Mouse (Mus musculus): ENCODE results near the gene 1810043G02Rik. TPM values are rescaled to one million over a fixed set of nuclear protein-coding genes. Genes with fewer than 3 reads are reported as not detected.

1810043G02Rik gene
- total RNA-seq, 2 experiments from 2014 or later = 3.5 TPM; not detected in 1

Other genes starting within 250 kb of the 1810043G02Rik start
- not detected in 2 replicates for gene Gm18596, start 235.9 kb upstream of the 1810043G02Rik start, total RNA-seq (2015; ENCODE audit: low replicate concordance)
- not detected in 2 replicates for gene Gm18596, start 235.9 kb upstream of the 1810043G02Rik start, total RNA-seq (2017; ENCODE audit: low replicate concordance)
- not detected in 2 replicates for gene Gm9736, start 227.2 kb upstream of the 1810043G02Rik start, total RNA-seq (2015; ENCODE audit: low replicate concordance)
- not detected in 2 replicates for gene Gm9736, start 227.2 kb upstream of the 1810043G02Rik start, total RNA-seq (2017; ENCODE audit: low replicate concordance)
- gene Gm3233, start 218.8 kb upstream of the 1810043G02Rik start, total RNA-seq (2015; ENCODE audit: low replicate concordance) = not detected in 2 replicates
- gene Gm3233, start 218.8 kb upstream of the 1810043G02Rik start, total RNA-seq (2017; ENCODE audit: low replicate concordance) = not detected in 2 replicates
- gene Gm3238, start 207.2 kb upstream of the 1810043G02Rik start, total RNA-seq (2015; ENCODE audit: low replicate concordance) = not detected in 2 replicates
- not detected in 2 replicates for gene Gm3238, start 207.2 kb upstream of the 1810043G02Rik start, total RNA-seq (2017; ENCODE audit: low replicate concordance)
- not detected in 2 replicates for gene Gm7138, start 201.6 kb upstream of the 1810043G02Rik start, total RNA-seq (2015; ENCODE audit: low replicate concordance)
- not detected in 2 replicates for gene Gm7138, start 201.6 kb upstream of the 1810043G02Rik start, total RNA-seq (2017; ENCODE audit: low replicate concordance)
- not detected in 2 replicates for gene Gm3250, start 196.0 kb upstream of the 1810043G02Rik start, total RNA-seq (2015; ENCODE audit: low replicate concordance)
- not detected in 2 replicates for gene Gm3250, start 196.0 kb upstream of the 1810043G02Rik start, total RNA-seq (2017; ENCODE audit: low replicate concordance)
- not detected in 2 replicates for gene Gm7137, start 190.3 kb upstream of the 1810043G02Rik start, total RNA-seq (2015; ENCODE audit: low replicate concordance)
- gene Gm7137, start 190.3 kb upstream of the 1810043G02Rik start, total RNA-seq (2017; ENCODE audit: low replicate concordance) = not detected in 2 replicates
- not detected in 2 replicates for gene Gm9639, start 183.4 kb upstream of the 1810043G02Rik start, total RNA-seq (2015; ENCODE audit: low replicate concordance)
- not detected in 2 replicates for gene Gm9639, start 183.4 kb upstream of the 1810043G02Rik start, total RNA-seq (2017; ENCODE audit: low replicate concordance)
- gene Gm19668, start 179.4 kb upstream of the 1810043G02Rik start, total RNA-seq (2015; ENCODE audit: low replicate concordance) = not detected in 2 replicates
- not detected in 2 replicates for gene Gm19668, start 179.4 kb upstream of the 1810043G02Rik start, total RNA-seq (2017; ENCODE audit: low replicate concordance)
- not detected in 2 replicates for gene Gm9507, start 166.7 kb upstream of the 1810043G02Rik start, total RNA-seq (2015; ENCODE audit: low replicate concordance)
- gene Gm9507, start 166.7 kb upstream of the 1810043G02Rik start, total RNA-seq (2017; ENCODE audit: low replicate concordance) = not detected in 2 replicates
- not detected in 2 replicates for gene Gm2696, start 163.8 kb upstream of the 1810043G02Rik start, total RNA-seq (2015; ENCODE audit: low replicate concordance)
- gene Gm2696, start 163.8 kb upstream of the 1810043G02Rik start, total RNA-seq (2017; ENCODE audit: low replicate concordance) = not detected in 2 replicates
- not detected in 2 replicates for gene Krtap10-4, start 151.4 kb upstream of the 1810043G02Rik start, total RNA-seq (2015; ENCODE audit: low replicate concordance)
- not detected in 2 replicates for gene Krtap10-4, start 151.4 kb upstream of the 1810043G02Rik start, total RNA-seq (2017; ENCODE audit: low replicate concordance)
- not detected in 2 replicates for gene Krtap10-10, start 142.6 kb upstream of the 1810043G02Rik start, total RNA-seq (2015; ENCODE audit: low replicate concordance)
- gene Krtap10-10, start 142.6 kb upstream of the 1810043G02Rik start, total RNA-seq (2017; ENCODE audit: low replicate concordance) = not detected in 2 replicates
- gene Gm36176, start 131.7 kb upstream of the 1810043G02Rik start, total RNA-seq (2015; ENCODE audit: low replicate concordance) = not detected in 2 replicates
- gene Gm36176, start 131.7 kb upstream of the 1810043G02Rik start, total RNA-seq (2017; ENCODE audit: low replicate concordance) = not detected in 2 replicates
- gene Gm10318, start 125.7 kb upstream of the 1810043G02Rik start, total RNA-seq (2015; ENCODE audit: low replicate concordance) = not detected in 2 replicates
- gene Gm10318, start 125.7 kb upstream of the 1810043G02Rik start, total RNA-seq (2017; ENCODE audit: low replicate concordance) = not detected in 2 replicates
- gene Gm3285, start 116.5 kb upstream of the 1810043G02Rik start, total RNA-seq (2015; ENCODE audit: low replicate concordance) = not detected in 2 replicates
- gene Gm3285, start 116.5 kb upstream of the 1810043G02Rik start, total RNA-seq (2017; ENCODE audit: low replicate concordance) = not detected in 2 replicates
- gene Lrrc3, start 76.0 kb upstream of the 1810043G02Rik start, total RNA-seq (2015; ENCODE audit: low replicate concordance) = not detected in 2 replicates
- not detected in 2 replicates for gene Lrrc3, start 76.0 kb upstream of the 1810043G02Rik start, total RNA-seq (2017; ENCODE audit: low replicate concordance)
- 0.42 and 1.1 TPM in 2 replicates for gene Trpm2, start 8.0 kb upstream of the 1810043G02Rik start, total RNA-seq (2015; ENCODE audit: low replicate concordance)
- 33.1 and 38.6 TPM in 2 replicates for gene Trpm2, start 8.0 kb upstream of the 1810043G02Rik start, total RNA-seq (2017; ENCODE audit: low replicate concordance)
- gene Pfkl, start 31.6 kb downstream of the 1810043G02Rik start, total RNA-seq (2015; ENCODE audit: low replicate concordance) = 0.42 and 1.8 TPM in 2 replicates
- 9.2 and 9.8 TPM in 2 replicates for gene Pfkl, start 31.6 kb downstream of the 1810043G02Rik start, total RNA-seq (2017; ENCODE audit: low replicate concordance)
- not detected in 2 replicates for gene Dnmt3l, start 63.4 kb downstream of the 1810043G02Rik start, total RNA-seq (2015; ENCODE audit: low replicate concordance)
- gene Dnmt3l, start 63.4 kb downstream of the 1810043G02Rik start, total RNA-seq (2017; ENCODE audit: low replicate concordance) = 1.1 TPM in 1 of 2 replicates, not detected in the other
- gene Aire, start 65.1 kb downstream of the 1810043G02Rik start, total RNA-seq (2015; ENCODE audit: low replicate concordance) = not detected in 2 replicates
- not detected in 2 replicates for gene Aire, start 65.1 kb downstream of the 1810043G02Rik start, total RNA-seq (2017; ENCODE audit: low replicate concordance)
- 2.9 and 3.4 TPM in 2 replicates for gene Icosl, start 90.8 kb downstream of the 1810043G02Rik start, total RNA-seq (2015; ENCODE audit: low replicate concordance)
- 0.13 and 0.53 TPM in 2 replicates for gene Icosl, start 90.8 kb downstream of the 1810043G02Rik start, total RNA-seq (2017; ENCODE audit: low replicate concordance)
- 14.4 and 36.9 TPM in 2 replicates for gene D10Jhu81e, start 191.3 kb downstream of the 1810043G02Rik start, total RNA-seq (2015; ENCODE audit: low replicate concordance)
- 14.1 and 23.9 TPM in 2 replicates for gene D10Jhu81e, start 191.3 kb downstream of the 1810043G02Rik start, total RNA-seq (2017; ENCODE audit: low replicate concordance)
- 2.5 and 2.9 TPM in 2 replicates for gene Pwp2, start 206.6 kb downstream of the 1810043G02Rik start, total RNA-seq (2015; ENCODE audit: low replicate concordance)
- 7.8 and 10.1 TPM in 2 replicates for gene Pwp2, start 206.6 kb downstream of the 1810043G02Rik start, total RNA-seq (2017; ENCODE audit: low replicate concordance)